Mouse (Mus musculus): ENCODE measurements around the gene Olfr1161.

DNA sequence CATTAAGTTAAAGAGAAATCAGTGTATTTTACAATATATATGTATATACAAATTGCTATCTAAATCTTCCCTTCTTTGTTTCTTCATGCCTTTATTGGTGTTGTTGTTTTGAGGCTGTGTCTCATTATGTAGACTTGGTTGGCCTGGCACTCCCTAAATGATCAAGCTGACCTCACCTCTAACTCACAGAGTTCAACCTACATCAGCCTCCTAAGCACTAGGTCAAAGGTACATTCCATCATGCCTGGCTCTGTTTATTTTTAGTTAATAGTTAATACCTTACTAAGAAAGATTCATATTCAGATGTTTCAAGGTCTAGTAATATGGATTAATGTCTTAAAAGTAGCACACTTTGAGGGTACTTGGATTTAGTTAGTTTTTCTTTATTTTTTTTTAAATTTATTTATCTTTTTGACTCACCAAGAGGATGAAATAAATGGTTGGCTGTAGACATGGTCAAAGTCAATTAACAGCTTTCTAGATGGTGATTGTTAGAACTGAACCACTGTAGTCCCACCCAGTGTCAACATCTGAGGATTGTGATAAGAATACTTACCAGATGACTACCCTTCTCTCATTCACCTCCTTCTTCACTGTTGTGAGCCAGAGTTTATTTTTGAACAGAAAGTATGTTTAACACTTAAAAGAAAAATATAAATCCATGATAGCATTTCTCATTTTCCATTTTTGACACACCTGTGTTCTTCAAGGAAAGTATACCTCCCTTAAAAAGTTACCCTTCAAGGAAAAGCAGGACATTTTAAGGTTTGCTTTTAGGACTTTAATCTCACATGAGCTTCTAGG lies 14.9 kb upstream of the Olfr1161 start, which contains the start of gene Olfr1160:
- TF ChIP-seq CTCF (IDR thresholded peaks at IDR 0.05; ENCODE audit: borderline replicate concordance, control insufficient read depth, extremely low read depth, insufficient read depth, low read length, poor library complexity): no peak
- no peak for TF ChIP-seq POLR2A (IDR thresholded peaks at IDR 0.05; ENCODE audit: control insufficient read depth, extremely low read depth, insufficient read depth, low read length, poor library complexity)

Measured in thymus, adult 2 months (tissue).